Mouse (Mus musculus) cerebral cortex, adult 2 months (tissue): ENCODE results near the gene Rcor3.

Experiments
- WGBS: fragments of 180-500 bp; shearing (Covaris S2); methylation state at CpG from one replicate; pipeline ENCODE4 v1.1.7; 2018; 5-methylcytosine and 5-hydroxymethylcytosine counted together

The Rcor3 gene

DNA sequence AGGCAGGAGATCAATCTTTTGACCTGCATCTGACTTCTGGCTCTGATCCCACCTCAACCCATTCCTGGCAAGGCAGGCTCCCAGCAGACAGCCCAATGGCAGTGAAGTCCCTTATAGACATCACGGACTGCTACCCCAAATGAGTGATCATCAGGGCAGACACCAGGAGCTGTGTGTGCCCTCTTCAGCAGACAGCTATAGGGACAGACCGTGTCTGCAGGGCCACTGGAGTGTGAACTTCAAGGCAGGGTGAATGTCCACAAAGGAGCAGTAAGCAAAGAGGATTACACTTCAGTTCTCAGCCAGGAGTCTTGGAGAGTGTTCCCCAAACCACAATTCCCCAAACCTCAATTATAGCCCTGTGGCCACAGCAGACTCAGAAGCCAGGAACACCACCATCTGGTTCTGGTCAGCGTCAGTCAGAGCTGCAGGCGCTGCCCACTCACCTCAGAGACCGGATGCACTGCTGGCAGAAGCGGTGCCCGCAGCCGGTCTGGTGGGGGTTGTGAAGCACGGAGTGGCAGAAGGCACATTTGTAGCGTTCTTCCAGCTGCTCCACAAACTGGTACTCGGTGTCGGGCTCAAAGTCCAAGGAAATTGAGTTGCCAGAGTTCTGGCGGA is 67.8 kb downstream of the Rcor3 start:
- 32% methylated on average over 13 of the region's 13 CpGs for whole genome bisulfite sequencing

DNA sequence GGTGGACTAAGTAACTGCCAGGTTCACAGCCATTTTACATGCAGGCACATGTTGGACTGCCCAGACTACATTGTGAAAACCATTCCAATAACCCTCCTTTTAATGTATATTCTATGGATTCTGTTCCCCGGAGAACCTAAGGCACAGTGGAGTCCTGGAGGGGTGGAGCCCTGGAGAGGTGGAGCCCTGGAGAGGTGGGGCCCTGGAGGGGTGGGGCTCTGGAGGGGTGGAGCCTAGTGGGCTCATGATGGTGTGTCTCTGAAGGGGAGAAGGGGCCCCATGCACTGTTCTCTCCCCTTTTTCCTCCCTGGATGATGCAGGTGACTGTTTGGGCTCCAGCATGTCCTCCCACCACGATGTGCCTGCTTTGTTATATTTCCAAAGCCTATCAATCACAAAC is 69.7 kb downstream of the Rcor3 start:
- 79% methylated on average over 2 of the region's 2 CpGs for WGBS

DNA sequence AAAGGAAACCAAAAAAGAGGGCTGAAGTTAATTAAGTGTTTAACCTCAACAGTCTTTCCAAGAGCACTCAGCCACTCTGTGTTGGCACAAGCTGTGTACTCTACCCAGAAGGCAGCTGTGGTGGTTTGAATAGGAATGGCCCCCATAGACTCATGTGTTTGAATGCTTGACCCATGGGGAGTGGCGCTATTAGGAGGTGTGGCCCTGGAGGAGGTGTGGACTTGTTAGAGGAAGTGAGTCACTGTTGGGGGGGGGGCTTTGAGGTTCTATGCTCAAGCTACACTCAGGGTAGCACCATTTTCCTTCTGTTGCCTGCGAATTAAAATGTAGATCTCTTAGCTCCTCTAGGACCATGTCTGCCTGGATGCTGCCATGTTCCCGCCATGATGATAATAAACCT is 70.9 kb downstream of the Rcor3 start:
- WGBS = 98% methylated on average over 3 of the region's 3 CpGs

DNA sequence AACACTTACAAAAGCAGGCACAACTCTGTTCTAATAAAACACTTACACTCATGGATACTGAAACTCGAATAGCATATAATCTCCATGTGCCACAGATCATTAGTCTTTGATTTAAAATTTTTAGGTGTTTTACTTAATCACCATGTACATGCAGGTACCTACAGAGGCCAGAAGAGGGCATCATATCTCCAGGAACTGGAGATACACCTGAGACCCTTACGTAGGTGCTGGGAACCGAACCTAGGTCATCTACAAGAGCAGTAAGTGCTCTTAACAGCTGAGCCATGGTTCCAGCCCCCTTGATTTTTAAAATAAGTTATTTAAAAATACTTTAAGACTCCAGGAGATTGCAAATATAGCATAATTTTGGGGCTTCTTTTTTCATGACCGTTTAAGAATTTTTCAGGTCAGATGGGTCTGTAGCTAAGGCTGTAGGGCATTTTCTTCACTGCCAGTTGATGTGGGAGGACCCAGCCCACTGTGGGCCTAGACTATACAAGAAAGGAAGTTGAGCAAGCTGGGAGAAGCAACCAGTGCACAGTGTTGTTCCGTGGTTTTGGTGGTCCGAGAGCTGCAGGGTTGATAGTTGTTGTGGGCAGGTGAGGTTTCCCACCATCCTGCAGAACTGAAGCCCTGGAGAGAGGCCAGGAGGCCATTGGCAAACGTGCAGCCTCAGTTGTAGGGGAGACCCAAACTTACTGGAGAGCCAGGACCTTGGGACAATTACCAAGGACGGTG is 74.5 kb downstream of the Rcor3 start:
- 83% methylated on average over 8 of the region's 8 CpGs for whole genome bisulfite sequencing

DNA sequence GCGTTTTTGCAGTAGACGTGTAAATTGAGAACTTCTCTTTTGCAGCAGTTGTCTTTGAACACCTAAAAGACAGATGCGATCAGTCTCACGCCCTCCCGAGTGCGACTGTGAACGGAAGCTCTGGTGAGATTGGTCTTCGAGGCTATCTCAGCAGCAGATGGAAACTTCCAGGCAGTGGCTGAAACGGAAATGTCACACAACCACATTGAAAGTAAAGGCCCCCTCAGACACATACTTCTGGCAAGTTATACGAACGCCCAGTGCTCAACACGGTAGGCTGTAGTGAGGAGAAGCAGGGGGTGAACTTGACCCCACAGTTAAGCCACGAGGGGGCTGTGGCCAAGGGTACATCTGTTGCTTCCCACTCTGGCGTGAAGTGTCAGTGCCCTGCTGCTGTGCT is 75.2 kb downstream of the Rcor3 start:
- WGBS = 78% methylated on average over 14 of the region's 14 CpGs

DNA sequence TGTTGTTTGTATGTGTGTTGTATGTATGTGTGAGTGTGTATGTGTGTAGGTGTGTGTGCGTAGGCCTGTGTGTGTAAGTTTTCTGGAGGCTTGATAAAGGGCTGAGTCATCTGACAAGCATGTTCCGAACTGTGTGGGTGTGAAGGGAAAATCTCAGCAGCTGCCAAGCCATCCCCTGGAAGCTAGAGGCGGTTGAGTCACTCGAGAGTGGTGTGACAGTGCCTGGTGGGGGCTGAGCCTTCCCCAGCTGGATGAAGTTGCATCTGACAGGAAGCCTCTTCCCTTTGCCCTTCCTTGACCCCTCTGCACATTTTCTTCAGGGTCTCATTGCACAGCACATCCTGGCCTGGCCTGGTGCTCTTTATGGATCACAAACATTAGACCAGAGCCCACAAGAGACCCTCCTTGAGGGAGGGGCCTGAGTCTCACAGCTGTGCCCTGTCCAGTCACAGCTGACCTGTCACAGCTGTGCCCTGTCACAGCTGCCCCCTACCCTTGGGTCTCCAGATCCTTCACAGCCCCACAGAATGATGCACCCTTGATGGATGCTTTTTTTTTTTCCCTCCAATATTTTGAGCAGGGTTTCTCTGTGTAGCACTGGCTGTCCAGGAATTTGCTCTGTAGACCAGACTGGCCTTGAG is 76.1 kb downstream of the Rcor3 start:
- 29% methylated on average over 4 of the region's 4 CpGs for WGBS

DNA sequence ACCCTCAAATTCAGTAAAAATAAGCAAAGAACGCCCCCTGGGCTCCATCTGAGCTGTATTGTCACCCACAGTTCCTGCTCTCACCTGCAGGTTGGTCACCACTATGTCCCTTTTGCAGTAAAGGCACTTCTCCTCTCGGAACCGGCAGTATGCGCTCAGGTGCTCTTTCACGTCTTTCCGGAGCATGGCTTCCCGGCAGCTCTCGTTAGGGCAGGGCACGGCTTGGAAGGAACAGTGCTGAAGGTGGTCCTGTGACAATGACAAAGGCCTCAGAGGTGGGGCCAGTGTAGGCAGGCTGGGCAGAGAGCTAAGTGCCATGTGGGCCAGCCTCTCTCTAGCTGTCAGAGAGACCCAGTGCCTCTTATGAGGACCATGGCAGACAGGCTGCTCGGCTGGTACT is 79.0 kb downstream of the Rcor3 start:
- 87% methylated on average over 10 of the region's 10 CpGs for WGBS

DNA sequence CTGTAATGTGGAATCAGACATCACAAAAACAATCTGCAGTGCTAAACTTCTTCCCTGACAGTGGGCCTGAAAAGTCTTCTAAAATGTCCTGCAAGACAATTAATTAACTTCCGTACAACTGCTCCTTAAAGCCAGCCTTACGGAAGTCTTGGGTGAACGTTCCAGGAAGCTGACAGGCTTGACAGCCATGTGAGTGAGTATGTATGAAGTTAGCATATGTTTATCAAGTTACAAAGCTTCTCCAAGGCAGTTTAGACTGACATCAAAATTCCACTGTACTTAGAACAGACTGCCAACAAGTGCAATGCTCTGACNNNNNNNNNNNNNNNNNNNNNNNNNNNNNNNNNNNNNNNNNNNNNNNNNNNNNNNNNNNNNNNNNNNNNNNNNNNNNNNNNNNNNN is 84.1 kb downstream of the Rcor3 start:
- WGBS = 66% methylated on average over 3 of the region's 3 CpGs

DNA sequence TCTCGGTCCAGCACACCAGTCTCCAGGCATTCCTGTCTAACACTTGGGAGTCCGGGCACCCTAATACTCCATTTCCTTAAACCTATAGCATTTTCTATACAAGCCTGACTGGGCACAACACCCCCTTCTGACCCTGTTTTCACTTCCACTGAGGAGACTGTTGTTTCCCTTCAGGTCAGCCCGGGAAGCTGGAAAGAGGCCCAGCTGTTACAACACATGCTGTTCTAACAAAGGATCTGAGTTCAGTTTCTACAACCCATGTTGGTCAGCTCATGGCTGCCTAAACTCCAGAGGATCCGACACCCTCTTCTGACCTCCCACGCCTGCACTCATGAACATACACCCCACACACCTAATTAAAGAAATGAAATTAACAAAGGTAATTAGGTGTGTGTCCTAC is 84.9 kb downstream of the Rcor3 start:
- 72% methylated on average over 5 of the region's 5 CpGs for WGBS

DNA sequence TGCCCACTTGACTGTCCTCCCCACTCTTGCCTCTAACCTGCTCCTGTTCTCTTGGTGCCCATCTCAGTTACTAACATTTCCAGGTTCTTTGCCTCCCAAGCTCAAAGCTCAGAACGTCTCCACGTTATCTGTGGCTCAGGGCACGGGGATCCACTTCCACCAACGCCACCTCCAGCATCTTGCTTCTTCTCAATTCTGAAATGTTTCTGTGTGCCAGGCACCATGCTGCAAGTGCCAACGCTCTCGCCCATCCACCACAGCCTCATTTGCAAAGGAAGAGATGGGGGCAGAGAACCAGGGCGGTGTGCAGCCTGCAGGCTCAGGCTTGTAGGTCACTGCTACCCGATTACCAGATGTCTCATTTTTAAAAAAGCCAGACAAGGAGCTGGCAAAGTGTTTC is 85.4 kb downstream of the Rcor3 start:
- WGBS = 47% methylated on average over 8 of the region's 8 CpGs
